Mouse (Mus musculus) forebrain, embryonic 15.5 days (tissue): ENCODE data around the gene Chmp1a. TPM values are rescaled to one million over a fixed set of nuclear protein-coding genes. Genes with fewer than 3 reads are reported as not detected.
"Not testable (repeated sequence)": the region's sequence is repeated elsewhere in the genome, so short reads cannot be mapped to it uniquely, and the experiment has no call there.

Experiments
- ATAC-seq: fragments of 200-750 bp; cut with Nextera tagmentation; replicated peaks from 2 replicates; pipeline ENCODE4 v1.8.0; 2017; ENCODE audit warnings: mild to moderate bottlenecking, moderate TSS enrichment, moderate library complexity
- H3K27ac ChIP-seq: fragments of 300-500 bp; sonication (generic); replicated peaks from 2 replicates; pipeline ENCODE4 v1.5.1; 2015; ENCODE audit warnings: mild to moderate bottlenecking, inconsistent platforms
- H3K27me3 ChIP-seq: fragments of 300-500 bp; sonication (generic); 2 replicates; pipeline ENCODE4 v1.6.1; 2015; ENCODE audit warnings: inconsistent platforms
- H3K36me3 ChIP-seq: fragments of 300-500 bp; sonication (generic); 2 replicates; pipeline ENCODE4 v1.6.1; 2015; ENCODE audit warnings: mild to moderate bottlenecking, inconsistent platforms
- H3K4me1 ChIP-seq: fragments of 300-500 bp; sonication (generic); 2 replicates; pipeline ENCODE4 v1.6.1; 2015; ENCODE audit warnings: inconsistent platforms
- H3K4me2 ChIP-seq: fragments of 300-500 bp; sonication (generic); replicated peaks from 2 replicates; pipeline ENCODE4 v1.6.1; 2015; ENCODE audit warnings: mild to moderate bottlenecking, inconsistent platforms
- H3K4me3 ChIP-seq: fragments of 300-500 bp; sonication (generic); 2 replicates; pipeline ENCODE4 v1.5.1; 2015; ENCODE audit warnings: mild to moderate bottlenecking, inconsistent platforms
- H3K9ac ChIP-seq: fragments of 300-500 bp; sonication (generic); replicated peaks from 2 replicates; pipeline ENCODE4 v1.6.1; 2015; ENCODE audit warnings: mild to moderate bottlenecking, inconsistent platforms
- H3K9me3 ChIP-seq: fragments of 300-500 bp; sonication (generic); 2 replicates; pipeline ENCODE4 v1.6.1; 2016; ENCODE audit warnings: inconsistent platforms
- WGBS: fragments of 180-500 bp; shearing (Covaris S2); methylation state at CpG from one replicate; pipeline ENCODE4 v1.1.7; 2015; ENCODE audit warnings: mixed read lengths; 5-methylcytosine and 5-hydroxymethylcytosine counted together
- polyA plus RNA-seq: library from polyadenylated mRNA; unstranded; fragments of >200 nt; fragmentation: Nextera tagmentation; extraction: Ambion mirVana; gene quantifications from 2 replicates; pipeline ENCODE4 v1.2.1, GENCODE M21; 2015

The Chmp1a gene
- polyA plus RNA-seq, 1 experiment from 2014 or later = 239 TPM

DNA sequence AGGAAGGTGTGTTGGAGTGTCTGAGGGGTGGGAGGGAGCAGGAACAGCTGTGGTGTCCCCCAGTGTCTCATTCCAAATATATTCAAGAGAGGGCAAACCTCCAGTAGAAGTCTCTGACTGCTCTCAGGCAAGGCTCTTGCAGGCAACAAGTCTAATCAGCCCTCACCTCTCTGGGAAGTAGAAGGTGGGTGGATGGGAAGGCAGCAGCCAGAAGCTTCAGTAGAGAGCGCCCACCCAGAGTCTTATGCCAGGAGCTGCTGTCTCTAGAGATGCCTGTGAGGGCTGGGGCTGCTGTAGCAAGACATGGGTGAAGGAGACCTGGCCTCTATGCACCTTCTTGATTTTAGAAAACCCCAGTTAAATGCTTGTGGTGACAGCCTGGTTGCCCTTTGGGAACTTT, 15.9 kb upstream of the Chmp1a start:
- Histone ChIP-seq H3K4me3 (no peak overlapping the region), H3K27me3 (no peaks in the 10 kb centered on the region), H3K27ac (no peak overlapping the region), H3K9me3 (no peaks in the 10 kb centered on the region), H3K9ac (no peak overlapping the region), H3K4me2 (no peak overlapping the region), H3K4me1 (peaks cover 17% of the 10 kb centered on the region), H3K36me3 (0 out of 2 replicates have a peak, but pooled peaks cover 20% of the 10 kb centered on the region)
- 100% methylated on average over 1 of the region's 1 CpGs for WGBS
- ATAC-seq = no peak

DNA sequence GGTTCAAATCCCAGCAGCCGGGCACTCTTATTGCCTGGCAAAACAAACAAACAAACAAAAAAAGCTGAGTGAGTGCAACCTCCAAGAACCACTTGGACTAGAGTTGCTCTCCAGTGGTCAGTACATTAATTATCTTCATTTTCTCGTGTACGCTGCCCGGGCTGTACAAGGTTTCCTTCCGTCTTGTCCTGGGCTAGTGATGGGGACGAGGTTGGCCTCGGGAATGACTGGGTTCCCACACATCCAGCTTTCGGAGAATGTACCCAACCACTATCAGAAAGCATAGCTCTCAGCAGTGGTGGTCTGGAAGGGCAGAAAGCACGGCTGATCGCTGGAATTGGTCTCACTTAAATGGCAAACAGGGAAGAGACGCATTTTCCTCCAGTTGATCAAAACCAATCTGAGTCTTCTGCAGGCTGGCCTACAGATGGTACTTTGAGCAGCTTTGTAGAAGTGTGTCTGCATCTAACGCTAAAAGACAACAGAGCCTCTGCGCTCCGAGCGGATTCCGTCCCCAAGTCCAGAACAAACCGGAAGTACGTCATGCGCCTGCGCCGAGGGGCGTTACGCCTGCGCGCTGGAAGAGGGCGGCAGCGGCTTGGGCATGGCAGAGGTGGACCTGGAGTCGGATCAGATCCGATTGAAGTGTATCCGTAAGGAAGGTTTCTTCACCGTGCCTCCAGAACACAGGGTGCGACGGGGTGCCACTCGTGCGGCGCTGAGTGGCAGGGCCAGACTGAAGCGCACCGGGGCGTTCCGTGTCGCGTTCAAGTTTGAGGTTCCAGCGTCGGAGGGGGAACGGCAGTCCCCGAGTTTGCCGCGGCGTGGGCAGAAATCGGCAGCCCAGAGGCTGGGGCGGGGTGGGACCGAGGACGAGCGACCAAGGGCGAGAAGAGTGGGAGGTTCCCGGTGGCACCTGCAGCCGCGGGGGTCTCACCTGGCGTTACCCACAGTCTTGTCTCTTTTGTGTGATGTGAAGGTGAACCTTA, 12.0 kb upstream of the Chmp1a start, which contains the start of gene Cdk10:
Gene Cdk10 (plus strand): TSS at position 565 of the 989 bp plus-strand sequence.
- 0 out of 2 replicates have a peak, but pooled peaks cover 16% of the 10 kb centered on the region for H3K36me3 ChIP-seq
- 4% methylated on average over 59 of the region's 59 CpGs for WGBS
- no peaks in the 10 kb centered on the region for H3K9me3 ChIP-seq
- ATAC-seq = peak; percentile 93
- H3K4me1 ChIP-seq = peaks cover 17% of the 10 kb centered on the region
- H3K27me3 ChIP-seq = no peaks in the 10 kb centered on the region
- H3K4me3 ChIP-seq = peak within 1 kb of the TSS; percentile 83
- peak within 1 kb of the TSS; percentile 83 for H3K9ac ChIP-seq
- peak within 1 kb of the TSS; percentile 98 for H3K4me2 ChIP-seq
- peak within 1 kb of the TSS; percentile 84 for H3K27ac ChIP-seq

DNA sequence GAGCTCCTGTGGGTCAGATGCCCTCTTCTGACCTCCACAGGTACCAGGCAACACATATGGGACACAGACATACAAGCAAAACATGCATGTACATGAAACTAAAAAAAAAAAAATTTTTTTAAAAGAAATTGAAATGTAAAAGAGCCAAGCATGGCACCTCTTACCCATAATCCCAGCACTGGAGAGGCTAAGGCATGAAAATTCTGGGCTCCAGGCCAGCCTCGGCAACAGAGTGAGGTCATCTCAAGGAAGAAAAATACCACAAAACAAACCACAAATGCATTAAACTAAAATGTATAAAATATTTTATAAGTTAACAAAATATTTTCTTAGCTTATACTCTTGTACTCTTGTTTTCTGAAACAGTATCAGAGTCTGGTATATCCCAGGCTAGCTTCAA, 8.4 kb upstream of the Chmp1a start:
- Histone ChIP-seq H3K4me3 (no peak overlapping the region), H3K9ac (no peak overlapping the region), H3K4me1 (peaks cover 17% of the 10 kb centered on the region), H3K36me3 (no peaks in the 10 kb centered on the region), H3K9me3 (no peaks in the 10 kb centered on the region), H3K27me3 (no peaks in the 10 kb centered on the region), H3K4me2 (no peak overlapping the region), H3K27ac (no peak overlapping the region)
- WGBS = 73% methylated on average over 1 of the region's 1 CpGs
- ATAC-seq = no peak

DNA sequence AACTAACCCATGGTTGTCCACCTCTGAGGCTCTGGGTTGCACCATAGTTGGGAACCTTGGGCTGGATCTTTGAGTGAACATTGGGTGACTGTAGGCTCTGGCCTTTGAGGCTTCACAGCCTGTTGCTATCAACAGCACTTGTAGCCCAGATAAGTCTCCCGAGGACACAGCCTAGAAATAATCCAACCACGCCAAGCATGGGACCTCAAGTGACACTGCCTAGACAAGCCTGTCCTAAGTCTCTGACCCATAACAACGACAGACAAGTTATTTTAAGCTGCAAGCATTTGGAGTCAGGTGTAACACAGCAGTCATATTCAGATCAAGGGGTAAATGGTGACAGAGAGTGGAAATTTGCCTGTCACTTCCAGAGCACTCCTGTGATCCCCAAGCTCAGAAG, 2.9 kb upstream of the Chmp1a start:
- Histone ChIP-seq H3K9me3 (no peaks in the 10 kb centered on the region), H3K27me3 (no peaks in the 10 kb centered on the region), H3K9ac (no peak overlapping the region), H3K4me2 (no peak overlapping the region), H3K27ac (no peak overlapping the region), H3K36me3 (no peaks in the 10 kb centered on the region), H3K4me3 (no peak overlapping the region), H3K4me1 (peaks cover 21% of the 10 kb centered on the region)
- no peak for ATAC-seq
- 80% methylated on average over 3 of the region's 3 CpGs for WGBS

DNA sequence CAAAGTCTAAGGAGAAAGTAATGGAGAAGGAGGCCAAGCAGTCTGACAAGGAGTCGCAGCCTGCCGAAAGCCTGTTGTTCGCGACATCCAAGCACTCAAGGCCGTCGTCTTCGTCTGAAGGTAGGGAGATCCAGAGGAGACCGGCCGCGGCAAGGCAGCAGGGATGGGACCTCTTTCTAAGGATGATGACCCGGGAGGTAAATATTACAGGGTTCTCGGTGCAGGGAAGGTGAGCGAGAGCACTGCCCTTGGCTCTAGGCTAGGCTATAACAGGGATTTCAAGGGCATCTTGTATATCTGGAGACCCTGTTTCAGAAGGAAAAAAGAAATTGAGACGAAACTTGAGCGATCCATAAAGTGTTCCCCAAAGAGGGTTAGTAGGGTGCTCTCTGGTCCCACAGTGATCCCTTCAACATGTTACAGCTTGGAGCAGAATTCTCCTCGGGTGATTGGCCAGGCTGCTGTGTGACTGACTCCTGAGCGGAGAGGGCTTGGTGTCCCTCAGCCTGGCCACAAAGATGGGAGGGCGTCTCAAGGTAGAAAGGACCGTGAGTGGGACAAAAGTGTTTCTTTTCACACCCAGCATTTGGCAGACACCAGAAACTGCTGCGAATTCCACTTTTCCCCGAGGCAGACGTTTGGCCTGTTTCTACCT, 682 bp upstream of the Chmp1a start:
- Histone ChIP-seq H3K9ac (peak overlapping the region; percentile 94), H3K27me3 (no peaks in the 10 kb centered on the region), H3K4me1 (peaks cover 21% of the 10 kb centered on the region), H3K36me3 (peaks cover 19% of the 10 kb centered on the region), H3K27ac (no peak overlapping the region), H3K9me3 (no peaks in the 10 kb centered on the region), H3K4me3 (peak overlapping the region; percentile 89), H3K4me2 (peak overlapping the region; percentile 95)
- ATAC-seq = no peak; the same call in 1 of the 2 replicates
- 20% methylated on average over 22 of the region's 22 CpGs for WGBS

DNA sequence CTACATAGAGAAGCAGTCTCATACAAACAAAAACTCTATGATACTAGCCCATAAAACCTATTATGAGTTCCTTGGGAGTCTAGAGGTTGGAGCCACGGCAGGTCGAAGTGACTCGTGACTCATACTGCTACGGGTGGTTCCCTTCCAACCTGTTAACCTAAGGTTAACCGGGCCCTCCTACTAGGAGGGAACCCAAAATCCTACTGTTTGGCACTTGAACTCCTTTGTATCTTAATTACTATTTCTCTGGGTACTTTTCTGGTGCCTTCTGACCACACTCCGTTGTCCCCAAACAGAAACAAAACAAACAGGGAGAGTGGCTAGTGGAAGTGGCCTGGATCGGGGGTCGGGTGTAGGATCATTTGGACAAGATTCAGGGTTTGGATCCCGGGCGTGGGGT, 687 bp downstream of the Chmp1a start:
- Histone ChIP-seq H3K4me3 (peak overlapping the region; percentile 89), H3K9me3 (no peaks in the 10 kb centered on the region), H3K36me3 (peaks cover 32% of the 10 kb centered on the region), H3K27ac (no peak overlapping the region), H3K4me1 (peaks cover 21% of the 10 kb centered on the region), H3K9ac (peak overlapping the region; percentile 94), H3K27me3 (no peaks in the 10 kb centered on the region), H3K4me2 (peak overlapping the region; percentile 95)
- WGBS = 53% methylated on average over 10 of the region's 10 CpGs
- no peak for ATAC-seq

DNA sequence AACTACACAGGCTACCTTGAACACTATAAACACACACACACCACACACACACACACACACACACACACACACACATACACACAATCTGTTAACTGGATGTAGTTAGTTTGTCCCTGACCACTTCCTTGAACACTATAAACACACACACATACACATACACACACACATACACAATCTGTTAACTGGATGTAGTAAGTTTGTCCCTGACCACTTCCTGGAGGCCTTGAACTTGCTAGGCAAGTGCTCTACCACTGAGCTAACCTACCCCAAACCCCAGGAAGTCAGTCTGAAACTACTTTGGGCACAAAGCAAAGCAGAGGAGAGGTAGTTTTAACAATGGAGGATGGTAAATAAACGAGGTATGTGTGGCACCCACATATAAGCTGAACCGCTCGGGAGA, 9.0 kb downstream of the Chmp1a start:
- Histone ChIP-seq H3K27ac (no peak overlapping the region), H3K4me2 (no peak overlapping the region), H3K9me3 (no peaks in the 10 kb centered on the region), H3K4me1 (no peaks in the 10 kb centered on the region), H3K27me3 (no peaks in the 10 kb centered on the region), H3K36me3 (peaks cover 32% of the 10 kb centered on the region), H3K9ac (no peak overlapping the region), H3K4me3 (no peak overlapping the region)
- 87% methylated on average over 3 of the region's 3 CpGs for WGBS
- ATAC-seq = no peak

DNA sequence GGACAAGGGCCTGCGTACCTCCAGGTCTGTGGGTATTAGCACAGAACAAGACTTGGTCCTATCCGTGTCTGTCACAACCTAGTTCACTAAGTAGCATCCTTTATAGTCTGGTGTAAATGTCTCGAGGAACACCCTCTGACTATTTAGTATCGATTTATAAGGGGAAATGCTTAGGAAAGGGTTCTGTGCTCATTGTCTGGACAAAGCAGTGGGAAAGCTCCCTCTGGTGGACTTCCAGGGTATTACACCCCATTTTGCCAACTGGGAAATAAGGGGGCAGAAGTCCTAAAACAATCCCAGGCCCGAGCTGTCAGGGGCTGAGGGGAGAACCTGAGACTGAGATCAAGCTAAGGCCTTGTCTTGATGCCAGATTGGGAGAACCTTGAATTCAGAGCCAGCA, 10.3 kb downstream of the Chmp1a start:
- 23% methylated on average over 5 of the region's 5 CpGs for WGBS
- Histone ChIP-seq H3K36me3 (peaks cover 20% of the 10 kb centered on the region), H3K4me3 (no peak overlapping the region), H3K9ac (no peak overlapping the region), H3K9me3 (no peaks in the 10 kb centered on the region), H3K27me3 (no peaks in the 10 kb centered on the region), H3K27ac (no peak overlapping the region), H3K4me2 (no peak overlapping the region), H3K4me1 (no peaks in the 10 kb centered on the region)
- ATAC-seq = peak; percentile 64

DNA sequence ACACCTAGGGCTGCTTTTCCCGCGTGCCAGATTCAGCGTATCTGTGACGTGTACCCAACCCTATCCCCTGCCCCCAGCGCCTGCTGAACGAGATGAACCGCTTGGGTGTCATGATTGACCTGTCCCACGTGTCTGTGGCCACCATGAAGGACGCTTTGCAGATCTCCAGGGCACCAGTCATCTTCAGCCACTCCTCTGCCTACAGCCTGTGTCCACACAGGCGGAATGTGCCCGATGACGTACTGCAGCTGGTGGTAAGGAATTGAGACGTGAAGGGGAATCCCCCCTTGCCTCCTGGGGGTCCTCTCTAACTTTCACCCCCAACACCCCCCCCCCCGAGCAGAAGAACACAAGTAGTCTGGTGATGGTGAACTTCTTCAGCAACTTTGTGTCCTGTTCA, 12.7 kb downstream of the Chmp1a start:
- 72% methylated on average over 14 of the region's 14 CpGs for WGBS

DNA sequence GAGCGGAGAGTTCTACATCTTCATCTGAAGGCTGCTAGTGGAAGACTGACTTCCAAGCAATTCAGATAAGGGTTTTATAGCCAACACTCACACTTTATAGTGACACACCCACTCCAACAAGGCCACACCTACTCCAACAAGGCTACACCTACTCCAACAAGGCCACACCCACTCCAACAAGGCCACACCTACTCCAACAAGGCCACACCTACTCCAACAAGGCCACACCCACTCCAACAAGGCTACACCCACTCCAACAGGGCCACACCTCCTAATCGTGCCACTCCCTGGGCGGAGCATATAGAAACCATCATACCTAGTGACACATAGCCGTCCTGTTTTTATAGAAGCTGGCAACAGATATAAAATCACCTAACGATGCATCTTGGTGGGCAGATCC, 15.5 kb downstream of the Chmp1a start:
- not testable (repeated sequence) for H3K4me3 ChIP-seq, H3K9ac ChIP-seq, H3K4me1 ChIP-seq, H3K4me2 ChIP-seq, H3K9me3 ChIP-seq, ATAC-seq, H3K36me3 ChIP-seq, H3K27me3 ChIP-seq, H3K27ac ChIP-seq
- 80% methylated on average over 5 of the region's 5 CpGs for WGBS

More for the DNA sequence above, 12.7 kb downstream of the Chmp1a start:
- Histone ChIP-seq H3K9me3 (no peaks in the 10 kb centered on the region), H3K4me3 (no peak overlapping the region), H3K4me1 (no peaks in the 10 kb centered on the region), H3K27me3 (no peaks in the 10 kb centered on the region), H3K4me2 (no peak overlapping the region), H3K9ac (no peak overlapping the region), H3K36me3 (0 out of 2 replicates have a peak, but pooled peaks cover 4% of the 10 kb centered on the region), H3K27ac (no peak overlapping the region)
- ATAC-seq = no peak

DNA sequence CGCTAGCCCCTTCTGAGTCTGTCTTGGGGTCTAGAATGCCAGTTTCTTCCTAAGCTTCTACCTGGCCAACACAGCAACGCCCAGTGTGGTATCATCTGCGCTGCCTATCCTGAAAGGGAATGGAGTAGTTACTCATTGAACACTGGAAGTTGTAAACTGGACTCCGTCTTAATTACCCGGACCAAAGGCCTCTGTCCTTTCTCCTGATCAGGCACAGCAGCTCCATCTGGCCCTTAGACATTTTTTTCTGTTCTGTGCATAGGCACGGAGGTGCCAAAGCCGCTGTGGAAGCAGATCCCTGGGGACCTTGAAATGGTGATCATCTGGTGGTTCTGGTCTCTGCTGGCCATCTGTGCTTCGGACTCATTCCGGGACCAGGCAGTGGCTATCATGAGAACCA, 18.8 kb downstream of the Chmp1a start:
- Histone ChIP-seq H3K4me3 (no peak overlapping the region), H3K9me3 (no peaks in the 10 kb centered on the region), H3K27ac (no peak overlapping the region), H3K4me1 (no peaks in the 10 kb centered on the region), H3K4me2 (no peak overlapping the region), H3K27me3 (no peaks in the 10 kb centered on the region), H3K36me3 (no peaks in the 10 kb centered on the region), H3K9ac (no peak overlapping the region)
- 93% methylated on average over 9 of the region's 9 CpGs for WGBS
- no peak for ATAC-seq

DNA sequence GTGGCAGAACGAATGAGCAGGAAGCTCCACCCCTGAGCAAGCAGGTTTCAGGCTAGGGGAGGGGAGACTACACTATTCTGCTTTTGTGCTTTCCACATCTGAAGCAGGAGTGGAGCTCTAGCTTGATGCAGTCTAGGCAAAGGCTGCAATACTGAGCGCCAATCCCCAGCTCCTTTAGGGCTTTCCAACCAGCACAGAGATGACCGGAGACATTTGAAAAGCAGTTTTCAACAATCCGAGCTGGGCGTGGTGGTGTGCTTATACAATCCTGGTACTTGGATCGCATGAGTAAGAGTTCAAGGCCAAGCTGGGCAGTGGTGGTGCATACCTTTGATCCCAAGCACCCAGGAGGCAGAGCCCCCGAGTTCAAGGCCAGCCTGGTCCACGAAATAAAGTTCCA, 20.7 kb downstream of the Chmp1a start:
- Histone ChIP-seq H3K27me3 (no peaks in the 10 kb centered on the region), H3K36me3 (no peaks in the 10 kb centered on the region), H3K4me1 (no peaks in the 10 kb centered on the region), H3K9ac (no peak overlapping the region), H3K27ac (no peak overlapping the region), H3K4me3 (no peak overlapping the region), H3K4me2 (no peak overlapping the region), H3K9me3 (no peaks in the 10 kb centered on the region)
- 61% methylated on average over 8 of the region's 8 CpGs for WGBS
- ATAC-seq = no peak
